Mouse (Mus musculus) stomach, postnatal 0 days (tissue): ENCODE measurements at regions not wholly inside any gene's neighbourhood (a gene's known extent, or its start where the extent isn't known, plus 50 kb on each side); places are given as distances from the start of the nearest gene placed in this dataset.

Source experiments
- CTCF ChIP-seq: IDR thresholded peaks from 2 replicates; pipeline ENCODE4 v1.5.1; 2016; ENCODE audit warnings: antibody characterized with exemption, low read depth, mild to moderate bottlenecking, moderate library complexity
- EP300 ChIP-seq: optimal IDR thresholded peaks from 2 replicates; pipeline ENCODE3; 2016; ENCODE audit warnings: antibody characterized with exemption

GRCm38 (mm10) chr7:121563526-121563925 is 143.5 kb downstream of the Usp31 start:
- TF ChIP-seq CTCF (peak; percentile 77), EP300 (no peak)
